Mouse (Mus musculus) C2C12 (cell line): ENCODE data around the gene Olfr1443.

ENCODE experiments used
- CTCF ChIP-seq: IDR thresholded peaks from one replicate; pipeline ENCODE4 v1.5.1; 2011; ENCODE audit not compliant: control insufficient read depth, insufficient read depth, insufficient read length
- MAX ChIP-seq: IDR thresholded peaks from one replicate; pipeline ENCODE4 v1.6.1; 2011; ENCODE audit warnings: mild to moderate bottlenecking, control low read depth

- TF ChIP-seq CTCF: no peak
- no peak for TF ChIP-seq MAX
Observed at GRCm38 (mm10) chr19:12634963-12635362, 42.9 kb upstream of the Olfr1443 start.
